ENCODE assay signal across 21 mouse cellular contexts in genomic region chr1:169417979-169418664, GRCm38 (mm10).
DNase-seq lines count a peak whose midpoint lies in the region; ATAC-seq and TF ChIP-seq lines count a peak whose summit lies in the region.
"Had no signal": no experiment of that assay in that cellular context is flagged by ENCODE, and none has a peak within 500 bp of the region (broad histone marks: within the 10 kb centered on the region; RNA-seq: fewer than 3 reads in every experiment).

No protein-coding gene starts in this region.

- no peak for TF ChIP-seq EP300 in stomach, postnatal 0 days (optimal IDR thresholded peaks at IDR 0.05)

- H3K4me1 ChIP-seq in midbrain, embryonic 14.5 days (ENCODE audit: control insufficient read depth, insufficient read depth, low read length): no peaks in the 10 kb centered on the region
- H3K4me1 ChIP-seq in midbrain, embryonic 11.5 days (ENCODE audit: control insufficient read depth, insufficient read depth, low read length): no peaks in the 10 kb centered on the region
- H3K4me1 ChIP-seq in stomach, postnatal 0 days (replicated peaks; ENCODE audit: control insufficient read depth, insufficient read depth): no peaks in the 10 kb centered on the region
- H3K4me1 ChIP-seq in liver, embryonic 12.5 days: no peaks in the 10 kb centered on the region
- H3K4me1 ChIP-seq: hindbrain, embryonic 12.5 days; lung, embryonic 15.5 days; neural tube, embryonic 15.5 days had no signal

- H3K9ac ChIP-seq in midbrain, embryonic 14.5 days (replicated peaks; ENCODE audit: low read length): no peak overlapping the region
- H3K9ac ChIP-seq in midbrain, embryonic 11.5 days (ENCODE audit: low read length): no peak overlapping the region
- no peak overlapping the region for H3K9ac ChIP-seq in stomach, postnatal 0 days (ENCODE audit: low read length)
- no peak overlapping the region for H3K9ac ChIP-seq in liver, embryonic 12.5 days
- H3K9ac ChIP-seq: embryonic facial prominence, embryonic 12.5 days; hindbrain, embryonic 12.5 days; lung, embryonic 15.5 days; neural tube, embryonic 15.5 days had no signal

- WGBS in midbrain, embryonic 14.5 days: 71% methylated on average over 10 of the region's 10 CpGs
- 84% methylated on average over 10 of the region's 10 CpGs for WGBS in midbrain, embryonic 11.5 days
- 54% methylated on average over 10 of the region's 10 CpGs for WGBS in stomach, postnatal 0 days
- 66% methylated on average over 10 of the region's 10 CpGs for WGBS in liver, embryonic 12.5 days (ENCODE audit: insufficient replicate concordance)

- H3K9me3 ChIP-seq in midbrain, embryonic 14.5 days (ENCODE audit: control insufficient read depth, low read length): no peaks in the 10 kb centered on the region
- H3K9me3 ChIP-seq in midbrain, embryonic 11.5 days (ENCODE audit: control insufficient read depth, low read length): no peaks in the 10 kb centered on the region
- no peaks in the 10 kb centered on the region for H3K9me3 ChIP-seq in stomach, postnatal 0 days (ENCODE audit: control insufficient read depth, low read length)
- H3K9me3 ChIP-seq in liver, embryonic 12.5 days (replicated peaks): no peaks in the 10 kb centered on the region
- H3K9me3 ChIP-seq: embryonic facial prominence, embryonic 12.5 days; hindbrain, embryonic 12.5 days; lung, embryonic 15.5 days; neural tube, embryonic 15.5 days had no signal

- ATAC-seq in midbrain, embryonic 14.5 days (ENCODE audit: low FRiP score, low TSS enrichment): no peak
- no peak for ATAC-seq in midbrain, embryonic 11.5 days (ENCODE audit: low FRiP score)
- ATAC-seq in stomach, postnatal 0 days (ENCODE audit: low FRiP score, low TSS enrichment): 0 out of 2 replicates have a peak, but pooled peaks have one; percentile 51
- ATAC-seq in liver, embryonic 12.5 days: no peak
- ATAC-seq: CD4-positive, CD25-positive, alpha-beta regulatory T cell, adult 4 months had no signal

- no peaks in the 10 kb centered on the region for H3K36me3 ChIP-seq in midbrain, embryonic 14.5 days (ENCODE audit: control insufficient read depth, insufficient read depth, low read length)
- H3K36me3 ChIP-seq in midbrain, embryonic 11.5 days (ENCODE audit: control insufficient read depth, insufficient read depth, low read length): no peaks in the 10 kb centered on the region
- no peaks in the 10 kb centered on the region for H3K36me3 ChIP-seq in stomach, postnatal 0 days (ENCODE audit: control insufficient read depth, insufficient read depth, low read length)
- no peaks in the 10 kb centered on the region for H3K36me3 ChIP-seq in liver, embryonic 12.5 days
- H3K36me3 ChIP-seq: embryonic facial prominence, embryonic 12.5 days; G1E; hindbrain, embryonic 12.5 days; lung, embryonic 15.5 days; neural tube, embryonic 15.5 days had no signal

- H3K4me2 ChIP-seq in midbrain, embryonic 14.5 days (ENCODE audit: low read length): no peak overlapping the region
- H3K4me2 ChIP-seq in midbrain, embryonic 11.5 days: no peak overlapping the region
- H3K4me2 ChIP-seq in stomach, postnatal 0 days (replicated peaks; ENCODE audit: low read depth): no peak overlapping the region
- no peak overlapping the region for H3K4me2 ChIP-seq in liver, embryonic 12.5 days
- H3K4me2 ChIP-seq: embryonic facial prominence, embryonic 12.5 days; hindbrain, embryonic 12.5 days; liver, embryonic 11.5 days; lung, embryonic 15.5 days; neural tube, embryonic 15.5 days had no signal

- peak overlapping the region; percentile 33; the same call in 1 of the 2 replicates for H3K27ac ChIP-seq in midbrain, embryonic 14.5 days (replicated peaks; ENCODE audit: low read depth, low read length)
- H3K27ac ChIP-seq in midbrain, embryonic 11.5 days (ENCODE audit: low read depth, low read length): no peak overlapping the region
- no peak overlapping the region for H3K27ac ChIP-seq in stomach, postnatal 0 days (replicated peaks)
- H3K27ac ChIP-seq in liver, embryonic 12.5 days: no peak overlapping the region
- H3K27ac ChIP-seq: embryonic facial prominence, embryonic 12.5 days; hindbrain, embryonic 12.5 days; lung, embryonic 15.5 days; macrophage; neural tube, embryonic 15.5 days had no signal

- no peak for TF ChIP-seq CTCF in stomach, postnatal 0 days (IDR thresholded peaks at IDR 0.05; ENCODE audit: low read depth)

- no peak overlapping the region for H3K4me3 ChIP-seq in midbrain, embryonic 14.5 days (replicated peaks; ENCODE audit: low read depth, low read length)
- no peak overlapping the region for H3K4me3 ChIP-seq in midbrain, embryonic 11.5 days (ENCODE audit: low read depth, low read length)
- no peak overlapping the region for H3K4me3 ChIP-seq in stomach, postnatal 0 days (ENCODE audit: low read depth, low read length)
- H3K4me3 ChIP-seq in liver, embryonic 12.5 days: no peak overlapping the region
- H3K4me3 ChIP-seq: embryonic facial prominence, embryonic 12.5 days; hindbrain, embryonic 12.5 days; lung, embryonic 15.5 days; neural tube, embryonic 15.5 days had no signal

- no peaks in the 10 kb centered on the region for H3K27me3 ChIP-seq in midbrain, embryonic 14.5 days (ENCODE audit: control insufficient read depth, insufficient read depth, low read length)
- no peaks in the 10 kb centered on the region for H3K27me3 ChIP-seq in midbrain, embryonic 11.5 days (ENCODE audit: control insufficient read depth, insufficient read depth, low read length)
- no peaks in the 10 kb centered on the region for H3K27me3 ChIP-seq in stomach, postnatal 0 days (ENCODE audit: control insufficient read depth, insufficient read depth, low read length)
- no peaks in the 10 kb centered on the region for H3K27me3 ChIP-seq in liver, embryonic 12.5 days (replicated peaks)
- H3K27me3 ChIP-seq: embryonic facial prominence, embryonic 12.5 days; hindbrain, embryonic 12.5 days; lung, embryonic 15.5 days; neural tube, embryonic 15.5 days had no signal

- peak; percentile 20 to 70 for DNase-seq in adrenal gland, adult (ENCODE audit: inconsistent age in 2 of 2, low spot score in 1 of 2)
- no peak for DNase-seq in adrenal gland, postnatal 4 days (ENCODE audit: low spot score in 2 of 2)
- peak; percentile 40 for DNase-seq in midbrain, embryonic 14.5 days
- no peak for DNase-seq in midbrain, embryonic 11.5 days (ENCODE audit: low spot score, missing footprints)
- DNase-seq in forelimb bud, embryonic 11.5 days (ENCODE audit: low read depth, low spot score): peak; percentile 40
- DNase-seq in stomach, postnatal 0 days (ENCODE audit: low spot score): no peak
- DNase-seq in kidney, postnatal 36 days: no peak
- DNase-seq: cerebellum, postnatal 10 days; gastrocnemius, postnatal 14 days; kidney, adult 18-20 months; kidney, postnatal 4 days; right cerebral cortex, postnatal 25 days had no signal

Comparison
In these comparisons a context has a peak if more than half of its experiments do, and no peak if none do; other contexts are left out.
1. DNase-seq: peak in adrenal gland, adult (2 of 2), midbrain, embryonic 14.5 days (single experiment) and forelimb bud, embryonic 11.5 days (single experiment); none in adrenal gland, postnatal 4 days (0 of 2), midbrain, embryonic 11.5 days (single experiment), stomach, postnatal 0 days (single experiment) and kidney, postnatal 36 days (0 of 2).